Mouse (Mus musculus) spleen, adult 2 months (tissue): ENCODE measurements at regions not wholly inside any gene's neighbourhood (a gene's known extent, or its start where the extent isn't known, plus 50 kb on each side); places are given as distances from the start of the nearest gene placed in this dataset.

ENCODE experiments used
- CTCF ChIP-seq: fragments of 200-500 bp; IDR thresholded peaks from 2 replicates; pipeline ENCODE4 v1.5.1; 2011; ENCODE audit warnings: mild to moderate bottlenecking, inconsistent platforms; ENCODE audit not compliant: insufficient read depth, insufficient read length, insufficient replicate concordance; ENCODE audit errors: extremely low read depth
- POLR2A ChIP-seq: fragments of 200-500 bp; IDR thresholded peaks from 2 replicates; pipeline ENCODE4 v1.6.1; 2011; ENCODE audit warnings: low read depth, low read length, inconsistent platforms

GRCm38 (mm10) chr3:51170225-51170852, 53.9 kb upstream of the Noct start:
- TF ChIP-seq CTCF: peak; percentile 92; the same call in 1 of the 2 replicates
- TF ChIP-seq POLR2A: no peak
